23 mouse cellular contexts compared by ENCODE assay signal in the genomic region with DNA sequence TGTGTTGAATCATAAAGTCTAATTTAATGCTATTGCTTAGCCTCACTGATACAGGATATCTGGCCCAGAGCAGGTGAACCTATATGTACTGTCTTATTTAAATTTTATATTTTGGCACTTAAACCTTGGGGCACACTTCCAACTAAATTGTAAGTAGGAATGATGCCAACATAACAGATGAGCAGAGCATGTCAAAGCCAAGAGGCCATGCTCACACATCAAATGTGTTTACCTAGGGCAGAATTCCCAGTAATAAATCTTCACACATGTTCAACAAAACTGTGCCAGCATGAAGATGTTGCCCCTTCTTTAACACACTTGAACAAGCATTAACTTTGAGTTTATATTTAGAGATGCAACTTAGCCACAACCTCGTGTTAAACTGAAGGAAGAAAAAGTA.
DNase-seq lines count a peak whose midpoint lies in the region; ATAC-seq and TF ChIP-seq lines count a peak whose summit lies in the region.
"Had no signal": no experiment of that assay in that cellular context is flagged by ENCODE, and none has a peak within 500 bp of the region (broad histone marks: within the 10 kb centered on the region; RNA-seq: fewer than 3 reads in every experiment).

No protein-coding gene starts in this region.

- H3K27me3 ChIP-seq in hindbrain, postnatal 0 days (ENCODE audit: insufficient read depth, low read length), result no peaks in the 10 kb centered on the region
- no peaks in the 10 kb centered on the region for H3K27me3 ChIP-seq in hindbrain, embryonic 13.5 days
- H3K27me3 ChIP-seq in forebrain, postnatal 0 days (ENCODE audit: insufficient read depth, low read length), result no peaks in the 10 kb centered on the region
- H3K27me3 ChIP-seq in liver, embryonic 12.5 days (replicated peaks), result no peaks in the 10 kb centered on the region
- H3K27me3 ChIP-seq: liver, embryonic 15.5 days; lung, embryonic 15.5 days; midbrain, embryonic 15.5 days; neural tube, embryonic 13.5 days; Patski had no signal

- no peak for DNase-seq in cerebellum, adult 11 months
- DNase-seq in hindbrain, postnatal 0 days (ENCODE audit: low spot score), result peak; percentile 42
- DNase-seq in cerebellum, adult 9-10 months, result peak; percentile 86
- DNase-seq in forebrain, postnatal 0 days, result peak; percentile 6
- DNase-seq: heart, postnatal 4 days; kidney, postnatal 36 days; lung, postnatal 4 days; right cerebral cortex, adult 18-20 months; right cerebral cortex, postnatal 4 days; thymus, postnatal 14 days had no signal

- no peak overlapping the region for H3K4me3 ChIP-seq in hindbrain, postnatal 0 days (ENCODE audit: low read length)
- no peak overlapping the region for H3K4me3 ChIP-seq in hindbrain, embryonic 13.5 days
- no peak overlapping the region for H3K4me3 ChIP-seq in forebrain, postnatal 0 days (ENCODE audit: low read depth, low read length)
- no peak overlapping the region for H3K4me3 ChIP-seq in liver, embryonic 12.5 days
- H3K4me3 ChIP-seq: erythroblast, embryonic 14.5 days; heart, embryonic 10.5 days; liver, embryonic 15.5 days; lung, embryonic 15.5 days; midbrain, embryonic 15.5 days; myocyte; neural tube, embryonic 13.5 days had no signal

- H3K4me1 ChIP-seq in hindbrain, postnatal 0 days (ENCODE audit: insufficient read depth, low read length), result no peaks in the 10 kb centered on the region
- H3K4me1 ChIP-seq in hindbrain, embryonic 13.5 days (replicated peaks), result no peaks in the 10 kb centered on the region
- H3K4me1 ChIP-seq in forebrain, postnatal 0 days (ENCODE audit: insufficient read depth), result no peaks in the 10 kb centered on the region
- no peaks in the 10 kb centered on the region for H3K4me1 ChIP-seq in liver, embryonic 12.5 days
- H3K4me1 ChIP-seq: heart, embryonic 10.5 days; liver, embryonic 15.5 days; lung, embryonic 15.5 days; midbrain, embryonic 15.5 days; neural tube, embryonic 13.5 days had no signal

- H3K9me3 ChIP-seq in hindbrain, postnatal 0 days (ENCODE audit: low read length), result 0 out of 2 replicates have a peak, but pooled peaks cover 4% of the 10 kb centered on the region
- H3K9me3 ChIP-seq in hindbrain, embryonic 13.5 days, result no peaks in the 10 kb centered on the region
- no peaks in the 10 kb centered on the region for H3K9me3 ChIP-seq in forebrain, postnatal 0 days (ENCODE audit: low read length)
- no peaks in the 10 kb centered on the region for H3K9me3 ChIP-seq in liver, embryonic 12.5 days (replicated peaks)
- H3K9me3 ChIP-seq: heart, embryonic 10.5 days; liver, embryonic 15.5 days; lung, embryonic 15.5 days; midbrain, embryonic 15.5 days; neural tube, embryonic 13.5 days had no signal

- no peak overlapping the region for H3K9ac ChIP-seq in hindbrain, postnatal 0 days (replicated peaks; ENCODE audit: low read length)
- H3K9ac ChIP-seq in hindbrain, embryonic 13.5 days, result no peak overlapping the region
- H3K9ac ChIP-seq in forebrain, postnatal 0 days, result no peak overlapping the region
- no peak overlapping the region for H3K9ac ChIP-seq in liver, embryonic 12.5 days
- H3K9ac ChIP-seq: liver, embryonic 15.5 days; lung, embryonic 15.5 days; midbrain, embryonic 15.5 days; neural tube, embryonic 13.5 days had no signal

- no peak overlapping the region for H3K27ac ChIP-seq in hindbrain, postnatal 0 days
- H3K27ac ChIP-seq in hindbrain, embryonic 13.5 days, result no peak overlapping the region
- H3K27ac ChIP-seq in forebrain, postnatal 0 days (ENCODE audit: low read depth, low read length), result no peak overlapping the region
- H3K27ac ChIP-seq in liver, embryonic 12.5 days, result no peak overlapping the region
- H3K27ac ChIP-seq: heart, embryonic 10.5 days; liver, embryonic 15.5 days; lung, embryonic 15.5 days; midbrain, embryonic 15.5 days; neural tube, embryonic 13.5 days had no signal

- H3K36me3 ChIP-seq in hindbrain, postnatal 0 days (ENCODE audit: insufficient read depth, low read length), result no peaks in the 10 kb centered on the region
- no peaks in the 10 kb centered on the region for H3K36me3 ChIP-seq in hindbrain, embryonic 13.5 days
- H3K36me3 ChIP-seq in forebrain, postnatal 0 days (ENCODE audit: insufficient read depth), result no peaks in the 10 kb centered on the region
- H3K36me3 ChIP-seq in liver, embryonic 12.5 days, result no peaks in the 10 kb centered on the region
- H3K36me3 ChIP-seq: heart, embryonic 10.5 days; liver, embryonic 15.5 days; lung, embryonic 15.5 days; midbrain, embryonic 15.5 days; neural tube, embryonic 13.5 days had no signal

- WGBS in hindbrain, postnatal 0 days, result 36% methylated on average over 1 of the region's 1 CpGs
- 74% methylated on average over 1 of the region's 1 CpGs for WGBS in hindbrain, embryonic 13.5 days
- WGBS in forebrain, postnatal 0 days, result 34% methylated on average over 1 of the region's 1 CpGs
- 41% methylated on average over 1 of the region's 1 CpGs for WGBS in liver, embryonic 12.5 days (ENCODE audit: insufficient replicate concordance)

- no peak overlapping the region for H3K4me2 ChIP-seq in hindbrain, postnatal 0 days (ENCODE audit: low read depth, low read length)
- H3K4me2 ChIP-seq in hindbrain, embryonic 13.5 days, result no peak overlapping the region
- H3K4me2 ChIP-seq in forebrain, postnatal 0 days (ENCODE audit: low read depth), result no peak overlapping the region
- no peak overlapping the region for H3K4me2 ChIP-seq in liver, embryonic 12.5 days
- H3K4me2 ChIP-seq: liver, embryonic 15.5 days; lung, embryonic 15.5 days; midbrain, embryonic 15.5 days; neural tube, embryonic 13.5 days had no signal

- peak; percentile 76 for ATAC-seq in cerebellum, adult (ENCODE audit: insufficient number of reproducible peaks, low FRiP score, low TSS enrichment)
- ATAC-seq in hindbrain, postnatal 0 days, result 0 out of 2 replicates have a peak, but pooled peaks have one; percentile 45
- no peak for ATAC-seq in hindbrain, embryonic 13.5 days (ENCODE audit: low FRiP score)
- ATAC-seq in forebrain, postnatal 0 days, result peak; percentile 29; the same call in 1 of the 2 replicates
- no peak for ATAC-seq in liver, embryonic 12.5 days
- no peak for ATAC-seq in frontal cortex, adult (ENCODE audit: low TSS enrichment)
- ATAC-seq: intestine, postnatal 0 days; midbrain, embryonic 15.5 days; Patski had no signal

- no peak for TF ChIP-seq CTCF in hindbrain, postnatal 0 days (IDR thresholded peaks at IDR 0.05; ENCODE audit: low read depth)
- TF ChIP-seq CTCF in forebrain, postnatal 0 days (IDR thresholded peaks at IDR 0.05; ENCODE audit: low read depth), result no peak

Comparison
In these comparisons a context has a peak if more than half of its experiments do, and no peak if none do; other contexts are left out.
1. ATAC-seq: peak in cerebellum, adult (single experiment), hindbrain, postnatal 0 days (single experiment) and forebrain, postnatal 0 days (single experiment); none in hindbrain, embryonic 13.5 days (single experiment), liver, embryonic 12.5 days (single experiment) and frontal cortex, adult (single experiment).